Mouse (Mus musculus): Measurements from ENCODE around the gene Irf8.
A peak's percentile ranks its signal among the peaks of the same experiment; 100 is the strongest.

Gene Irf8

DNA sequence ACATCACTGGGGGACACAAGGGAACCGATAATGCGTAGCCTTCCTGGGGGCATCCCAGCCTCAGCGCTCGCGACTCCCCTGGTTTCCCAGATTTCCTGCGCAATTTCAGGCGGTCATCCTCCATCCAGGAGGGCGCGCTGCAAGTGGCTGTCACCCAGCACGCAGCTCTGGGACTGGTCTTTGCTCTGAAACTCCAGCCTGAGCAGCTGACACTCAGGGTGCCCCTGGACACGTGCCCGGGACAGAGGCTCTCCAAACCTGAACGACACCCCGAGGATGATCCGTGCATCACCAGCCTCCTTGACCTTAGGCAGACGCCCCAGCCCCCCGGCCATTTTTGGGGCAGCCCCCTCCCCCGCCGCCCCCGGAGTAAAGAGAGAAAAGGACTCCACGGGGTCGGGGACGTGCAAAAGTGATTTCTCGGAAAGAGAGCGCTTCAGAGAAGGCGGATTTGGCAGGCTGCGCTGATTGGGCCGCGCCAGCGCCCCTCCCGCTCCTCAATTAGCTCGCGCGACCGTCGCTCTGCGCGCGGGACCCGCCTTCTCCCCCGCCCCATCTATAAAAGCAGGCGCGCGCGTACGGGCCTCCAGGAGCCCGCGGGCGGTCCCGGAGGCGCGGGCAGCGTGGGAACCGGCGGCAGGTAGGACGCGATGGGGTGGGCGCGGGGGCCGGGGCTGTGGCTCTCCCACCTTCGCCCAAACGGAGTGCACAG lies at the start of gene Irf8:
Irf8 (plus strand) TSS at position 589 of the 712 bp plus-strand sequence.
- DNase-seq = peak; percentile 92 to 93

DNA sequence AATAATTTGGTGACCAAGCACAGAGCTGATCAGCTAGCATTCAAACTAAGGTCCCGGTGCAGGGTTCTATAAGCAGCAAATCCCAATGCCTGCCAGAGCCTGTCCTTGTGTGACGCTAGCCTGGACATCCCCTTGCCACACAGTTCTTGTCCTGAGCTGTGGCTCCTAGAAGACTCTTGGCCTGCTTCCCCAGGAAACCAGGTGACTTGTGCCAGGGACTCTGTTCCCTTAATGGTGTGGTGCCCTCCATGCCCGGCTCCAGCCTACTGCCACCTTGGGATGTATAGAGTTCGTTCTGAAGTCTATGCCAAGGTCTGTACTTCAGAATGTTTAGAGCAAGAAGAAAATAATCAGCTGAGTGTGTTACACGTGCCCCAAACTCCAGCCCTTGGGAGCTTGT lies 49.6 kb upstream of the Irf8 start:
- DNase-seq = no peak

- peak in 1 of 2 experiments; percentile 61 for DNase-seq
Measured at GRCm38 (mm10) chr8:120687786-120688185, 48.4 kb upstream of the Irf8 start.

DNA sequence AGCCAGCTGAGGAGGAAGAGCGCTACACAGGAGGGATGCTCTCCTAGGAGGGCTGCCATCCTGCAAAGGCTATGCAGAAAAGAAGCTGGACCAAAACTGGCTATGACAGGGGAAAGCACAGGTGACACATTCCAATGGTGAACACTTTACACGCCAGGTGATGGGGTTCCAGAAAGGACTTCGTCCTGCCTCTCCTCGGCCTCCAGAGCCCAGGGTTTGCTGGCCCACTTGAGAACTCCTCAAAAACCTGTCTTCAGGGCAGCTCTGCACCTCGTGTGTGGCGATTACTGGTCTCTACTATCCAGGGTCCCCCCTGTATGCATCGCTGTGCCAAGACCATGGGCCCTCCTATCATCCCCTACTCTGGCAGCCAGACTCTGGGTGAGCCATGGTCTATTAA lies 47.6 kb upstream of the Irf8 start:
- DNase-seq = no peak

DNA sequence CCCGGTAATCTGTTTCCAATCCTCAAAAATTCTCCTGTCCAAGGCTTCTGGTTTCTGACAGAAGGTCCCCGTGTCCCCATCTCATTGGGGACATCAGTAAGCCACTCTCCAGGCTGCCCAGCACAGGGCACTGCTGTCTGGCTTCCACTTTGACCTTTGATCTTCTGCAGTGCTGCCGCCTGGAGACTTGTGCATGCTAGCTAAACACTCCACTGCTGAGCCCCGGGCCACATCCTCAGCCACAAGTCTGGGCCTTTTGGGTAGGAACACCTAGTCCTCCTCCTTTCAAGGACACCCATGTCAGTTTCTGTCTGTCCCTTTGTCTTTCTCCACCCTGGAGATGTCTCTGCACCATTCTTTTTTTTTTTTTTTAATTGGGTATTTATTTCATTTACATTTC lies 43.2 kb upstream of the Irf8 start:
- DNase-seq = no peak

GRCm38 (mm10) chr8:120693861-120694493 lies 42.2 kb upstream of the Irf8 start:
- no peak for DNase-seq

DNA sequence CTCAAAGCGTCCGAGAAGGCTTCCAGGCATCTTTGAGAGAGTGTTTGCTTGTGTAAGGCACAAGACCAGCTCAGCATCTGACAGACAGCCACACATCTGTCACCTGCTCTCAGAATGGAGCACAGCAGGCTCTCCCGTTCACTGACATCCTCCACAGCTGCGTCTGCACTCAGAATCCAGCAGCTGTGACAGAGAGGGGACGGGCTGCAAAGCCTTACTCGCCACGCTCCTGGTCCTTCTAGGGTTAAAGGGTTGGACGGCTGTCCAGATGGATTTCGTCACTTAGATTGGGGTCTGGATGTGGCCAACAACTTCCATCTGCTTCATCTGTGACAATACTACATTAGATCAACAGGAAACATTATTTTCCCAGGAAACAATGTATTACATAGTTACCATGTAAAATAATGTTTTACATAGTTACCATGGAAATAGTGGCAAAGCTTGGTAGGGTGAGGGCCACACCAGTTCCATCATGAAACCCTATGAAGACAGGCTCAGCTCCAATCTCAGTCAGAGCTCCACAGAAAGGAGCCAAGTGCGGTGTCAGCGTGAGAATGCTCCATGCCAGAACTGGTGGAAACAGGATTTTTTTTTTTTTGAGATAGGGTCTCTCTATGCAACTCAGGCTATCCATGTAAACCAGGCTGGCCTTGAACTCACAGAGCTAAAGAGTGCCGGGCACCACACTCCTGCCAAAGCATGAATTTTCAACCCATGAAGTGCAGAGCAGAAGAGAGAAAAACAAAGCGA lies 39.6 kb upstream of the Irf8 start:
- peak; percentile 61 to 68 for DNase-seq

DNA sequence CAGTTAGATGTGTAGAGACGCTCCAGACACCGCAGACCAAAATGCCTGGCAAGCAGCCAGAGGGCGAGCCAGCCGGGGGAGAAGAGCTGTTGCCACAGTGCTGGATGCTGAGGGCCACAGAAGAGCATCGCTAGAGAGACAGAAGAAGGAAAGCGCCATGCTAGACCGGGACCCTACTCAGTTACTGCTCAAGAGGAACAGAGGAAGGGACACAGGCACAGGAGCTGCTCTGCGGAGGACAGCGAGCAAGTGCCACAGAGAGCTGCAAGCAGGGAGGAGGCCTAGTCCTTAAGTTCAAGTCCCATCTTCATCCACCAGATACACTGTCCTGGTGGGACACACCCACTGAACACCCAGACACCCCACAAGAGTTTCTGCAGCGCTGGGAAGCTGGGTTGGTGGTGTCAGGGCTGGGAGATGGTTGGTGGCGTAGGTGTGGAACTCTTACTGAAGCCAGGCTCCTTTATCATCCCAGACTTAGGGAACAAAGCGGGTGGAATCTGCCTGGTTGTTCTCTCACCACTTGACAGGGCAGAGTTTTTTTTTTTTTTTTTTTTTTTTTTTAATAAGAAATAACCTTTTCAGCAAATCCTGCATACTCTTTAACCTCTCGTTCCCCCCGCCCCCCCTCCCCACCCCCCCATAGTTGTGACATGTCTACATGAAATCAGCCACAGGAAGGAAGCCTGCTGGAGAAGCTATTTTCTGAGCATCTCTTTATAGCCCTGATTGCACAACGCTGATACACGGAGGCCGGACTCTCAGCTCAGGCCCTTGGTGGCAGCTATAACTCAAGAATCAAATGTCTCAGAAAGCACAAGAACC lies 38.8 kb upstream of the Irf8 start:
- DNase-seq = peak; percentile 87 to 90

GRCm38 (mm10) chr8:120697979-120698272 lies 38.2 kb upstream of the Irf8 start:
- peak; percentile 47 to 60 for DNase-seq

GRCm38 (mm10) chr8:120698426-120698825 lies 37.7 kb upstream of the Irf8 start:
- DNase-seq = peak in 1 of 2 experiments; percentile 51

- DNase-seq = no peak
Measured at GRCm38 (mm10) chr8:120699079-120699478, 37.1 kb upstream of the Irf8 start.

- no peak for DNase-seq
Measured at GRCm38 (mm10) chr8:120699565-120699964, 36.6 kb upstream of the Irf8 start.

DNA sequence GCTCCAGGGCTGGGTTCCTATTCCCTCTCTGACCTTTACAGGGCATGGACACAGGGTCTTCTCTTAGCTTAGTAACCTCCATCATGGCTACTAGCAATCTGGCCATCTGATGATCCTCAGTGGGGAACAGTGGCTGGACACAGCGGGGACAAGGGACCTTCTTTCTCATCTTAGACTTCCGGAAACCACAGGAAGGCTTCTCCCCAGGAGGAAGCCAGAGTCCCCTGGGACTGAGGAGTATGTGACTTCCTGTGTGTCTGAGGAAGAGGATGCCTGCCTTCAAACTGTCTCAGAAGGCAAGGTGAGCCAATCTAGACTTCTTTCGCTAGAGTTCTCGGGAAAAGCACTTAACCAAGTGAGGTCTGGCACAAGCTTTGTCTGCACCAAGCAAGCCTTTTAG lies 36.1 kb upstream of the Irf8 start:
- DNase-seq = no peak

DNA sequence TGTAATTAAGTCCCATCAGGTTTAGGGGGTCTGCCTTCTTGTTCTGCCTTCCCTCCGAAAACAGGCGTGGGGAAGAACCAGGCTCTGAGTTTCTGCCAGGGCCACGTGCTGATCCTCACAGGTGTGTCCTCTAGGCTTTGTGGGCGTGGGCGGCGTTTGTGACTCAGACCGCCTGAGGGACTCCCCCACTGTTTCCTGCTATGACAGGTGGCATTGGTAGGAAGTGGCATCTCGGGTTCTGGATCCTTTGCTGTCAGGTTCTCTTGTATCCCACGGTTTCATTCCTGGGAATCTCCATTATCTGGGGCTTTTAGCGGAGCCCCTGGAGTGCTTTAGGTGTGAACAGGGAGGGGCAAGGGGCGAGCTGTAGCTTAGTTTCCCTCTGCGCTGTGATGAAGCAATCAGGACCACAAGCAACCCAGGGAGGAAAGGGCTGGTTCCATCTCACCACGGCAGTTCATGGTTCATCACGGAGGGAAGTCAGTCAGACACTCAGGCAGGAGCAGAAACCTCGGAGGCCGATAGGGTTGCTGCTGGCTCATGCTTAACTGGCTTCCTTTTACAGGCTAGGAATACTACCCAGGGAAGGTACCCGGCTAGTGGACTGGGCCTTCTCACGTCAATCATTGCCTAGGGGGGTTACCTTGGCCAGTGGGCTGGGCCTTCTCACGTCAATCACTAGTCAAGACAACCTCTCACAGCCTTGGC lies 34.2 kb upstream of the Irf8 start:
- no peak for DNase-seq

- no peak for DNase-seq
Measured at GRCm38 (mm10) chr8:120704203-120704602, 32.0 kb upstream of the Irf8 start.

DNA sequence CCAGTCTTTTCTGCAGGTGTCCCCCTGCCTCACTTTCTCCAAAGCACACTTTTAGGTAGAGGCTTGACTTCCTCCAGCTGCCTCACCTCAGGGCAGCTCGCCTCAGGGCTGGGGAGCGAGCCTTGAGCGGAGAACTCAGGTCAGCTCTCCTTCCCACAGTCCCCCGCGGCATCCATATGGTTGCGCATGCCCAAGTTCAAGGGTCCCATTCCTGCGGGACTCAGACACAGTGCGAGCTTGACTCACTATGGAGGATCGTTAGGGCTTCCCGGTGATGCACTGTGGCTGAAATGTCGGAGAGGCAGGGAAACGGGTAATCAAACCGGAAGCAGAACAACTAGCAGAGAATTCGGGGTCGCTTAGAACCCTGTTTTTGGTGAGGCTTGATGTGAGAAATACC lies 31.0 kb upstream of the Irf8 start:
- no peak for DNase-seq

GRCm38 (mm10) chr8:120706193-120706592 lies 30.0 kb upstream of the Irf8 start:
- DNase-seq = no peak

GRCm38 (mm10) chr8:120709176-120709575 lies 27.0 kb upstream of the Irf8 start:
- no peak for DNase-seq

- DNase-seq = no peak
Measured at GRCm38 (mm10) chr8:120715200-120715599, 21.0 kb upstream of the Irf8 start.

- no peak for DNase-seq
Measured at GRCm38 (mm10) chr8:120715996-120716680, 20.0 kb upstream of the Irf8 start.

DNA sequence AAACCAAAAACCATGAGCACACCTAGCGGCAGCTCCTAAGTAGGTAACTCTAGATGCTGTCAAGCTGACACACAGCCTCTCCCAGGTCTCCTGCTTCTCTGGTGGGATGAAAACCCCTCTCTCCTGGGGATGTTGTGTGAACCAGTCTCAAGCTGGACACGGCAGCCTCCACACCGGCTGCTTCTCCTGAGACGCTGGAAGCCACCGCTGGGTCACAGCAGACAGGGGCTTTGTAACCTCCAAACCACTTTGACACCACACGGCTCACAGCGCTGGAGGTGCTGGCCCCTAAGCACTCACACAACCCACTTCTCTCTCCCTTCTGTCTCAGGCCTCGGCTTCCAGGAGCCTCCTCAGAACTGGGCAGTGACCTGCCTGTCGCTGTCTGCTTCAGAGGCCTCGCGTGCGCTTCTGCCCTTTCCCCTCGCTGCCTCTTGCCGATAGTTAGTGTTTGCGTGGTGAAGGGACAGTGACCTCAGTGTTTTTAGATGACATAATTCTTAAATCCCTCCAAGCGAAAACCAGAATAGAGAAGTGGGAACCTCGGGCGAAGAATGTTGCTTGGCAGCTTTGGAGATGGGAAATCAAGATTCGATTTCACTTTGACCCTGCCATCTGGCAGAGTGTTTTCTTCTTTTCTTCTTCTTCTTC lies 16.4 kb upstream of the Irf8 start:
- DNase-seq = no peak
